Mouse (Mus musculus): ENCODE measurements around the gene Pdcd2.

- TF ChIP-seq TAL1 (conservative IDR thresholded peaks at IDR 0.05; ENCODE audit: low read depth, low read length) (no peak), CTCF (IDR thresholded peaks at IDR 0.05; ENCODE audit: low read depth, low read length) (no peak), GATA1 (IDR thresholded peaks at IDR 0.05; ENCODE audit: borderline replicate concordance, low read length) (no peak)
Measured at GRCm38 (mm10) chr17:15535162-15535800, 8.2 kb upstream of the Pdcd2 start.

All from G1E (cell line).